Mouse (Mus musculus): ENCODE measurements at regions not wholly inside any gene's neighbourhood (a gene's known extent, or its start where the extent isn't known, plus 50 kb on each side); places are given as distances from the start of the nearest gene placed in this dataset.

- no peak for DNase-seq
Observed at GRCm38 (mm10) chr13:48104766-48105165, 156.3 kb upstream of the Id4 start.

DNA sequence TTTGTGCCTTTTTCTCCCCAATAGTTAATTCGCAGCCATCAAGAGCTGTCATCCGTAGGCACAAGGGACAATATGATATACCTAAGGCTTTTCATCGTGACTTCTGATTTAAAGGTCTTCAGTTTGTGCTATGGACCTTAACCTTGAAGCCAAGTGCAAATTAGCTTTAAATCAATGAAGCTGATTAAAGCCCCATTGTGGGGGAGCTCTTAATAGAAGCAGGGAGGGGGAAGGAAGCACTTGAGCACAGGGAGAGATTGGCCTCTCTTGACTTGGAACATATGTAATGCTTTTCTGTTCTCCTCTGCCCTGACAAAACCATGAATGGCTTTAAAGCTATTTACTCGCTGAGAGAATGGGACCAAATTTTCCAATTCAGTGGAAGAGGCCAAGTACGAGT lies 154.1 kb upstream of the Id4 start:
- no peak for DNase-seq

- no peak for DNase-seq
Observed at GRCm38 (mm10) chr13:48115890-48116289, 145.1 kb upstream of the Id4 start.

DNA sequence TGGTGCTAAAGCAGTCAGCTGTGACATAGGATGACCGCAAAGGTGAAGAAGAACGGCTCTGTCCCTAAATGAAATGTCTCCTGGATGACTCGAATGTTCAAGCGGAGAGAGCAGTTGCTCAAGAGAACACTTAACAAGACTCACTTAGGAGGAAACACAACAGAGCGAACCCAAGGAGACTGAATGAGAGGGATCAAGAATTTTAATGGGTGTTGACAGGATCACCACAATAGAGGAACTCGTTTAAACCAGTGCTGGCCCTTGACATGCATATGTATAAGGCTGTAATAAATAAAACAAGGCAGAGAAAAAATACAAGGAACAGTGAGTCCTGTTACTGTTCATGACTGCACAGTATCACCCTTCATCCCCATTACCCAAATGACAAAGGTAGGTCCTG lies 134.4 kb upstream of the Id4 start:
- DNase-seq: no peak

DNA sequence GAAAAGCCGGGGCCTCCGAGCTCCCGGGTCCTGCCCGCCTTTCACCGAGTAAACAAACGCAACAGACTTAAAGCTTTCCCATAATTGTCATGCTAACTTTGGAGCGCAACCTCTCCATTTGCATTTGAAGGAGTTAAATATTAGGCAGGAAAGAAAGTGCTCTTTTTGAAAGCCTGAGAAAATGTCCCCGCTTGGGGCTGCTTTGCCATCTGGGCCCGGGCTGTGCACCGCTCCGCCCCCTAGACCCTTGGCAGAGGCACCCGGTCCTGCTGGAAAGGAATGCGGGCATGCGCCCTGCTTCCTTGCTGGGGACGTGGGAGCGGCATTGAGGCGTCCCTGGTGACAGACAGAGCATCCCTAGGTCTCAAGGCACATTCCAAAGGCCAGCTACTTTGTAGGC lies 130.3 kb upstream of the Id4 start:
- peak; percentile 84 to 91 for DNase-seq

GRCm38 (mm10) chr13:48131681-48132080 lies 129.3 kb upstream of the Id4 start:
- DNase-seq: no peak

DNA sequence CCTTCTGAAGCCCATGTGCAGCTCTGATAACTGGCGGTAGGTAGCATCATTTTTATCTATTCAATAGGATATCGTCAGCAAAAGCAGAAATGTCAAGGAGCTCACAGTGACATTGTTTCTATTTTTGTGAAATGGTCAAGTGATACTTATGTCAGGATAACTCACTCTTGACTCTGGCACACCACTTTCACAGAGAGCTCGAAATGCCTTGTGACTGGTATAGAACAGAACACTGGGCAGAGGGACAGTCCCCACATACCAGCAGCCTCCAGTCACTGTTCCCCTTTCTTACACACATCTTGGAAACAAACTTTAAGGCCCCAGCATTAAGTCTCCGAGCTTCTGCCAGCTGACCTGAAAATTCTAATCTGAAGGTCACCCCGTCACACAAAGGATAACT lies 115.1 kb upstream of the Id4 start:
- DNase-seq: no peak

- no peak for DNase-seq
Observed at GRCm38 (mm10) chr13:48147061-48147460, 114.0 kb upstream of the Id4 start.

DNA sequence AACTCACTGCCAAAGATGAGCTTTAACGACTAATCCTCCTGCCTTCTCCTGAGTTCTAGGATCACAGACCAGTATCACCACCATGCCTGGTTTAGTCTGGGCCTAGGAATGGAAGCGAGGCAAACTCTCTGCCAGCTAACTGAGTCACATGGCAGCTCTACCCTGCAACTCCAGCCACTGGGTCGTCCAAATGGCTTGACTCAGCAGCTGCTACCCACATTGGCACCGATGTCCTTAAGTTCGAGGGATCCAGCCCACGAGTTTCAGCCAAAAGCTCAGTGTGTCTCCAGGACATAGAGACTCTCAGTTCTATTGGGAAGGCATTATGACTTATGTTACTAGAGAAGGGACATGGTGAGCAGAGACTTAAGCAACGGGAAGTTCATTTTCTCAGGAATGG lies 107.8 kb upstream of the Id4 start:
- peak; percentile 49 to 76 for DNase-seq

- DNase-seq: peak; percentile 26 to 41
Observed at GRCm38 (mm10) chr13:48153684-48154413, 107.2 kb upstream of the Id4 start.

- no peak for DNase-seq
Observed at GRCm38 (mm10) chr13:48154414-48155105, 106.5 kb upstream of the Id4 start.

DNA sequence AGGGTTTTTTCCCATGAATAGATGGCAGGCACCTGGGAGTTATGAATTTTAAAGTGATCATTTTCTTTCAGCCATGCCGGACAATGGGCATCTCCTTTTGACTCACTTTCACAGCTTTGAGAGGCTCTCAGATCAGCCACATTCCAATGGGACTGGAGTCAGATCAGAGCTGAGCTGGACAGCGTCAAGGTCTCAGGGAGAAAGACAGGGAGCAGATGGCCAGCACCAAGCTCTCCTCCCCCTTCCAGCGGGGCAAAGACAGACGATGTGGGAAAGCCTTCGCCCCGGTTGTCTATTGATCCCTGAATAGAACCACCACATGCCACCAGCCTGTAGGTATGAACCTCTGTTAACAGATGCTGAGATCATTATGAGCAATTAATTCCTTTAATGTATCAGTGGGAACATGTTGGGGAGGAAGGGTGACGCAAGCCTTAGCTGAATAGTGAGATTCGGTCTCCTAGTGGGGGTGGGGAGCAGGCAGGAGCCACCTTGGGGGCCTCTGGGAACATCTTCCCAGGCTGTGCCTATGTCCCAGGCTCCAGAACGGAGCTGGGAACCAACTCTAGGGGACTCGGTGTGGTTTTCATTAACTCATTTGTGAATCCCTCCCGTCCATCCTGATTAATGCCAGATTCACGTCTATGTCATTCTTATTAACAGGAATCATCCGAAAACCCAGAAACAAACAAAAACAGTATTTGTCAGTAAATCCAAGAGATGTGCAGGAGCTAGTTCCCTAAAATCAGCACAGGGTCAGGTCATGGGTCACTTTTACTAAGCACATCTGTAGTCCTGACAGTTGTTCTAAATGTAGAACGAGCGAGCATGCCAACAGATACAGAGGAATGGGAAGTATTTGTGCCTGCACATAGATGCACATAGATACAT lies 101.8 kb upstream of the Id4 start:
- DNase-seq: peak; percentile 27 to 49

GRCm38 (mm10) chr13:48160161-48160560 lies 100.9 kb upstream of the Id4 start:
- no peak for DNase-seq

GRCm38 (mm10) chr13:48161339-48161738 lies 99.7 kb upstream of the Id4 start:
- no peak for DNase-seq

DNA sequence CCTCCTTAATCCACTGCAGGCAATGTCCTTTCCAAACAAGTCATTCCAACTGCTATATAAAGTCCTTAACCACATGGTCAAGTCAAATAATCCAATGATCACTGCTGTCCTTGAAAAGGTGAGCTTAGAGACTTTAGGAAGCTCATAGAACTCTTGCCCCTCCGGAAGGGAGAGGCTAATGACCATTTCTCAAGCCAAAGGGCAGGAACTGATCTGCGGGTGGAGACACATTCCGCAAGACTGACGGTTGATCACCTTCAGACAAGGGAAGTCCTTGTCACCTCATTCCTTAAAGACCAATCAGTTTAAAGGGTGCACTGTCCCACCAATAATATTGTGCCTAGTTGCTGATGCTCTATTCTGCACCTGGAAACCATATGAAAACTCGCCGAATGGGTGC lies 96.4 kb upstream of the Id4 start:
- DNase-seq: no peak

- DNase-seq: no peak
Observed at GRCm38 (mm10) chr13:48165838-48166237, 95.2 kb upstream of the Id4 start.

DNA sequence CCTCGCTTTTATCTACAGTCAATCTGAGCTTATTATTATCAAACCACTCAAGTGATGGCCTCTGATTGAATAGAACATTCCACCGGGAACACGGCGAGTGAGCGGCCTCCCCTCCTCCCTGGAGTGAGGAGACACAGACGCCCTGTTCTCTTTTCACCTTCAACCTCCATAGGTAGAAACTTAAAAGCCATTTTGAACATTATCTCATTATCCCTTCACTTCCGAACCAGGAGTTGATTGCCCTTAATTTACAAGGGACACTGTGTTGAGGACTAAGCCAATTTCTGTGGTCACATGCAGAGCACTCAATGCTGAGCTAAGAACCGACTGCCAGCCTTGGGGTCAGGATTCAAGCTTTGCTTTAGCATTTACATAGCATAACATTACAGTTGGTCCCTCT lies 93.1 kb upstream of the Id4 start:
- no peak for DNase-seq

- no peak for DNase-seq
Observed at GRCm38 (mm10) chr13:48171309-48171953, 89.6 kb upstream of the Id4 start.

GRCm38 (mm10) chr13:48171994-48172393 lies 89.0 kb upstream of the Id4 start:
- no peak for DNase-seq

DNA sequence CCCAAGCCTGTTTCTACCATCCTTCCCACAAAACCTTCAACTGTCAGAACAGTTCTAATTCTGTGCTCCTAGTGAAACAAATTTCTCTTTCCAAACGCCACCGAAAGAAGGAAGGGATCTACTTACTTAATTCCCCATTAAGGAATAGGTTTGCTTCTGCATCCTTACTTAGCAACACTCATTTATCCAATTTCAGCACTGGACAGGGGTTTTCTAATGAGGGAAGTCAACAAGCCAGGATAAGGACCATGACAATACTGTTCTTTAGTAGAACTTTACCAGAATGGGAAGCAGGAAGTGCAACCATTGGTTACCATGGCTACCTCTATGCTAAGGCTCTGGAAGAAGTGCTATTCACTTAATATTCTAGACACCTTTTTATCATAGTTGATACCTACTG lies 68.6 kb upstream of the Id4 start:
- DNase-seq: no peak

DNA sequence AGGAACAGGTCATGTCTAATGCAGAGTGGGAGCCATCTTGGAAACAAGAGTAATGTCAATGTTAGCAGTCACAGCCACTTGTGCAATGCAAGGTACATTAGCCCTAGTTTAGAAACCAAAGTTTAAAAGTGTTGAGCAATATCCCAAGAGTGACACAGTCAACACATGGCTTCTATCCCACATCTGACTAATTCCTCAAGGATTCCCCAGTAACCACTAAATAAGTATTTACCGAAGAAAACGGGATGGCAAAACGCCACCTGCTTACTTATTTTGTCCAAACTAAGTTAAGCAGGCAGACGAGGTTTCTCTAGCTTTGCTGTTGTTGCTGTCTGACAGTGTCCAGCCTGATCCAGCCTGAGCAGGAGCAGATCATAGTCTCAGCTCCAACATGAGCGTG lies 67.1 kb upstream of the Id4 start:
- DNase-seq: no peak

DNA sequence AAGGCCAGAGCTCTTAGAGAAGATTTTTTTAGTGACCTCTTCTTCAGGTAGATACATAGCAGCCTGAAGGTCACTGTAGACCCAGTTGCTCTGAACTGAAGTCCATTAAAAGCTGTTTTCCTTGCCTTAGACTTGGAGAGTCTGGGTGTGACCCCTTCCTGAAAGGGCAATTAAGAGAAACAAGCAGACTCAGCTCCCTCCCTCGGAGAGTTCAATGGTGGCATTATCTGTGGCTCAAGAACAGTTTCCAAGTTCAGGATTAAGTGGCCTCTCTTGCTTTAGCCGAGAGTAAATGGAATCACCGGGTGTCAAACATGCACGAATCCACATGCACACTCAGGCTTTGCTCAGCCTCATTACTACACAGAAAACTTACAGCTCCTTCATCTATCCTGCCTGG lies 53.2 kb upstream of the Id4 start:
- DNase-seq: no peak

Data from cerebellum, postnatal 10 days (tissue).